Mouse (Mus musculus): Measurements from ENCODE around the gene Emc9. TPM values are rescaled to one million over a fixed set of nuclear protein-coding genes. Genes with fewer than 3 reads are reported as not detected.
A peak's percentile ranks its signal among the peaks of the same experiment; 100 is the strongest.

Emc9 gene
- 8.5 and 9.0 TPM in 2 replicates for polyA plus RNA-seq (2016; fragmentation: Nextera tagmentation; extraction: Ambion mirVana)

DNA sequence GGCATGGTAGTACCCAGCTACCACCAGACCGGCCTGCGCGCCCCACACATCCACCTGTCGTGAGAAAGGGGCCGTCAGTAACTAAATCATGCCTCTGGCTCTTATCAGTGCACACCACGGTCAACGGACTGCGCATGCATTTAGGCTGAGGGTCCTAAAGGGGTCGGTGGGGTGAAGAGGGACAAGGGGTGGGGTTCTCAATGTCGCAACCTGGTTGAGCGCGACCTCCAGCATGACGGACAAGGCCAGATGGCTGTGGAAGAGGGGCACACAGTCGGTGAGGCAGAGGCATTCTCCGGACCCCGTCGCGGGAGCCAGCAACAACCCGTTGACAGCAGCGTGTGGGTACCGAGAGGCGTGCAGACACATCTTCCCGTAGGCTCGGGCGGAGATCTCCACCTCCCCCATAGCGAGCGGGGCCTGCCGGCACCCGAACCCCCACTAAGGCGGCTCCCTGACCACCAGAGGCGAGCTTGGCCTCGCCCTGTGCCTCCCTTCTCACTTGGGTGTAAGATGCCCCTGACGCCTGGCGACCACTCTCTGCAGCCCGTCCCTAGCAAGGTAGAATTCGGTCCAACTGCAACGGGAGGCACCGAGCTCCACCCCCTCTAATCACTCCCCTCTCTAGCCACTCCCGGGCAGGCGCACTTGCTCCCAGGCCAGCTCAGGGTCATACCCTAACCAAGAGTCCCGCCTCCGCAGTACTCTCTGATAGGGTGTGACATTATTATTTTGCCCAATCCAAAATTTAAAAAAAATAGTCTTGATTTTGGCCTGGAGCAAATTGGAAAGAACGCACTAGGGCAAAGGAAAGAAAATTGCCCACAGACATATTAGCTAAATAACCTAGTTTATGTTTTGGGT, at the start of gene Emc9:
Gene Emc9 (minus strand): TSS at position 601 of the 864 bp plus-strand sequence.
- ATAC-seq (ENCODE audit: low FRiP score): peak; percentile 79
- Histone ChIP-seq H3K4me1 (peaks cover 11% of the 10 kb centered on the region), H3K9me3 (replicated peaks) (no peaks in the 10 kb centered on the region), H3K27me3 (peaks cover 3% of the 10 kb centered on the region), H3K36me3 (peaks cover 33% of the 10 kb centered on the region), H3K4me2 (replicated peaks) (peak within 1 kb of the TSS; percentile 75), H3K4me3 (peak within 1 kb of the TSS; percentile 43), H3K27ac (no peak within 1 kb of the TSS), H3K9ac (peak within 1 kb of the TSS; percentile 63)
- 2% methylated on average over 43 of the region's 43 CpGs for WGBS

DNA sequence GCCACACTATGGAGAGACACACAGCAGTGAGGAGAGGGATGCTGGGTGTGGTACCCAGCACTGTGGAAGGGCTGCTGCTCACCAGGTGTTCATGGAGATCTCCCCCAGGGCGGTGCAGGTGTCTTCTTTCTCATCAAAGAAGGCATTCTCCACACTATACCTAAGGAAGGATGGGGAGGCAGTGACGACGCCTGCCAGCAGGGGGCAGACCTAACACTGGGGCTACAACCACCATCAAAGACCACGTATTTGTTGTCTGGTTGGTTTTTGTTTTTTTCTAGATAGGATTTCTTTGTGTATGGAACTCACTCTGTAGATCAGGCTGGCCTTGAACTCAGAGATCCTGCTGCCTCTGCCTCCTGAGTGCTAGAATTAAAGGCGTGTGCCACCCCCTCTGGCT, 44.2 kb upstream of the Emc9 start:
- ATAC-seq (ENCODE audit: low FRiP score): no peak
- no peak overlapping the region for H3K9ac ChIP-seq
- no peak overlapping the region for H3K4me3 ChIP-seq
- no peak overlapping the region for H3K4me2 ChIP-seq (replicated peaks)
- H3K36me3 ChIP-seq: peaks cover 98% of the 10 kb centered on the region
- no peak overlapping the region for H3K27ac ChIP-seq
- WGBS: 54% methylated on average over 5 of the region's 5 CpGs
- peaks cover 4% of the 10 kb centered on the region; the same call in 1 of the 2 replicates for H3K4me1 ChIP-seq
- H3K27me3 ChIP-seq: no peaks in the 10 kb centered on the region
- H3K9me3 ChIP-seq (replicated peaks): no peaks in the 10 kb centered on the region

DNA sequence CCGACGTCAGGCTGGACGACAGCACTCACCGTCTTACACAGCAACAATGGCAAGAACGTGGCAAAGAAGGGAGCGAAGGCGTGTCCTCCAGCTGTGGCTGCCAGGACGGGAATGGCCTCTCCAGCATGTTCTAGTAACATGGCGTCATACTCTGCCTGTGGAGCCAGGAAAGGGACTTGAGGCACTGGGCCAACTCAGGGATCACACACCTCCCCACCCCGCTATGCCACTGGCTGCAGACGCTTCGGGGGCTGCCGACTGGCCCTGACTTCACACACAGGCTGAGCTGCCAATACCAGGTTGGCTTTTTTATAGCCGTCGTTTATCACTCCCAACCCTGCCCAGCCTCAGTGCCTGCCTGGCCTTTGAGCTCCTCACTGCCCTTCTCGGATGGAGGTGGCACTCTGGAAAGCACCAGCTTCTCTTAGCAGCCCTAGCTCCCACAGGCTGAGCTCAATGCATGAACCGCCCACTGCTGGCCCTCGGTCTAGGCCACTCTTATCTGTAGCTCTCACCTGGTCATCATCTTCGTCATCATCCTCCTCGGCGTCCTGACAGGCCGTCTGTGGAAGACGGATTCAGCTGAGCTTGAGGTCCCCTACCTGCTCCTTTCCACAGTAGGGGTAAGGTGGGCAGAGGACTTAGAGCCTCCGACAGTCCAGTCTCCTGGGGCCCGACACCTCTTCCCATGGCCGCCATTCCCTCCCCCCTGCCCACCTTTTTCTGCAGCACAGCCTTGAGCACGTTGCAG, 43.1 kb upstream of the Emc9 start:
- H3K4me3 ChIP-seq: no peak overlapping the region
- no peak for ATAC-seq (ENCODE audit: low FRiP score)
- no peaks in the 10 kb centered on the region for H3K4me1 ChIP-seq
- no peaks in the 10 kb centered on the region for H3K27me3 ChIP-seq
- 92% methylated on average over 27 of the region's 27 CpGs for WGBS
- H3K4me2 ChIP-seq (replicated peaks): no peak overlapping the region
- no peaks in the 10 kb centered on the region for H3K9me3 ChIP-seq (replicated peaks)
- peaks cover 94% of the 10 kb centered on the region for H3K36me3 ChIP-seq
- H3K9ac ChIP-seq: no peak overlapping the region
- no peak overlapping the region for H3K27ac ChIP-seq

DNA sequence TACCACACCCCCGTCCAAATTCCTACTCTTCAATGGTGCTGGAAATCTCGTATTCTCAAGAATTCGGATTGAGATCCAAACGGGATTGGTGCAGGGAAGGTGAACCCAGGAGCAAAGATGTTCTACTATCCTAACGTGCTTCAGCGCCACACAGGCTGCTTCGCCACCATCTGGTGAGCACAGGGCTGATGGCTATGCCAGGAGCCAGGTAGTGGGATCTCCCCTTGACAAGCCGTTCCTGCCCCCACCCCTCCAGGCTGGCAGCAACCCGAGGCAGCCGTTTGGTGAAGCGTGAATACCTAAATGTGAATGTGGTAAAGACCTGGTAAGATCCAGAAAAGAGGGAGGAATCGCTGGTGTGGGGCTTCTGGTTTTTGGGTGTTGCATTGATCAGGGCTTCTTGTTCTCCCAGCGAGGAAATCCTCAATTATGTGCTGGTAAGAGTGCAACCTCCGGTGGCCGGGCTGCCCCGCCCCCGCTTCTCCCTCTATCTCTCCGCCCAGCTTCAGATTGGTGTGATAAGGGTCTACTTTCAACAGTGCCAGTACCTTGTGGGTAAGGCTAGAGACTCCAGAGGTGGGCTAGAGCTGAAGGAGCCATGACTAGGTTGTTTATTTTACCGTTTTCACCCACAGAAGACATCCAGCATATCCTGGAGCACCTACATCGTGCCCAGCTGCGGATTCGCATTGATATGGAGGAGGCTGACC, 33.5 kb upstream of the Emc9 start:
- H3K4me2 ChIP-seq (replicated peaks): peak overlapping the region; percentile 42
- H3K36me3 ChIP-seq: no peaks in the 10 kb centered on the region
- ATAC-seq (ENCODE audit: low FRiP score): no peak
- H3K27me3 ChIP-seq: no peaks in the 10 kb centered on the region
- H3K9me3 ChIP-seq (replicated peaks): no peaks in the 10 kb centered on the region
- peak overlapping the region; percentile 28 for H3K4me3 ChIP-seq
- 53% methylated on average over 22 of the region's 22 CpGs for WGBS
- peaks cover 6% of the 10 kb centered on the region; the same call in 1 of the 2 replicates for H3K4me1 ChIP-seq
- H3K9ac ChIP-seq: peak overlapping the region; percentile 23; the same call in 1 of the 2 replicates
- H3K27ac ChIP-seq: no peak overlapping the region

DNA sequence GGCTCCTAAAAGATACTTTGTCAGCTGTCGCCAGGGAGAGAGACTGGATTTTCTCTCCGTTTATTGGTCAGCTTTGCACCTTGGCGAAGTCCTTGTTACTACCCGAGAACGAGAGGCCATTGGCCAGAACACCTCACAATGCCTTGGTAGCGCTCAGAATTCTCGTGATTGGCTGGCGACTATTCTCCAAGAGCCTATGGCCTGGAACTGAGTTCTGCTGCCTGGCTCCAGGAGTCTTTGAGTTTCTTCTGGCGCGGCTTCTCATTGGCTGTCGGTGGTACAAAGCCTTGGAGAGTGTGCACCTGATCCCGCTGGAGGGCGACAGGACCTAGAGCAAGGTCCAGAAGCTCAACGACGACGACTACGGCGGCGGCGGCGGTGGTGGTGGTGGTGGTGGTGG, 32.7 kb upstream of the Emc9 start, which contains the start of gene Rec8:
Gene Rec8 (plus strand): TSS at position 216 of the 400 bp plus-strand sequence.
- Histone ChIP-seq H3K4me3 (peak within 1 kb of the TSS; percentile 28), H3K9ac (peak within 1 kb of the TSS; percentile 23; the same call in 1 of the 2 replicates), H3K27ac (no peak within 1 kb of the TSS)

DNA sequence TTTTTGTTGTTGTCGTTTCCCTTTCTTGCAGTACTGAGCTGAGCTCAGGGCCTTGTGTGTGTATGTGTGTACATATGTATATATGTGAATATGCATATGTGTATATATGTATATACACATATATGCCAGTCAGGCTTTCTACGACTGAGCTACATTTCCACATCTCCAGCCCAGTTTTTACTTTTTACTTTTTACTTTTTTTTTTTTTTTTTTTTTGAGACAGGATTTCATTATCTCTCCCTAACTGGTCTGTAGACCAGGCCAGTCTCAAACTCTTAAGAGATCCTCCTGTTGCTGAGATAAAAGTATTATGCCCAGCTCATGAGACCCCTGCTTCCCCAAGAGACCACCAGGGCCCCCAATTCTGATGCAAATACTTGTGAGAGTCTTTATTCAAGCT, 31.7 kb upstream of the Emc9 start:
- H3K9me3 ChIP-seq (replicated peaks): no peaks in the 10 kb centered on the region
- H3K36me3 ChIP-seq: no peaks in the 10 kb centered on the region
- H3K27ac ChIP-seq: no peak overlapping the region
- no peak overlapping the region for H3K4me3 ChIP-seq
- no peak overlapping the region for H3K4me2 ChIP-seq (replicated peaks)
- 89% methylated on average over 2 of the region's 2 CpGs for WGBS
- no peak for ATAC-seq (ENCODE audit: low FRiP score)
- no peak overlapping the region for H3K9ac ChIP-seq
- H3K27me3 ChIP-seq: no peaks in the 10 kb centered on the region
- peaks cover 6% of the 10 kb centered on the region; the same call in 1 of the 2 replicates for H3K4me1 ChIP-seq

More for the DNA sequence above, 32.7 kb upstream of the Emc9 start, which contains the start of gene Rec8:
- Histone ChIP-seq H3K4me2 (replicated peaks) (peak within 1 kb of the TSS; percentile 42), H3K4me1 (peaks cover 6% of the 10 kb centered on the region; the same call in 1 of the 2 replicates), H3K27me3 (no peaks in the 10 kb centered on the region), H3K36me3 (no peaks in the 10 kb centered on the region), H3K9me3 (replicated peaks) (no peaks in the 10 kb centered on the region)
- 23% methylated on average over 21 of the region's 21 CpGs for WGBS
- peak; percentile 85 for ATAC-seq (ENCODE audit: low FRiP score)

DNA sequence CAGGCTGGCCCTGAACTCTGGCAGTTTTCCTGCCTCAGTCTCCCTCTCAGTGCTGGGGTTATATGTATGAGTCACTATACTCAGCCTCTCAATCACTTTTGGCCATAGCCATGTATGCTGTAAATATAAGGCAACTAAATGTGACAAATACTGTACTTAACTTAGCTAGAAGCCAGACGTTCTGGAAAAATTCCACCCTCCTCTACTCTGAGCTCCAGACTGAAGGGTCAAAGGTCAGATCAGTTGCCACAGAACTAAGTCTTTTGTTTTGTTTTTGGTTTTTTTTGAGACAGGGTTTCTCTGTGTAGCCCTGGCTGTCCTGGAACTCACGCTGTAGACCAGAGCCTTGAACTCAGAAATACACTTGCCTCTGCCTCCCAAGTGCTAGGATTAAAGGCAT, 30.8 kb upstream of the Emc9 start:
- Histone ChIP-seq H3K9me3 (replicated peaks) (no peaks in the 10 kb centered on the region), H3K36me3 (peaks cover 2% of the 10 kb centered on the region; the same call in 1 of the 2 replicates), H3K9ac (no peak overlapping the region), H3K27ac (no peak overlapping the region), H3K4me2 (replicated peaks) (no peak overlapping the region), H3K27me3 (no peaks in the 10 kb centered on the region), H3K4me3 (no peak overlapping the region), H3K4me1 (peaks cover 6% of the 10 kb centered on the region; the same call in 1 of the 2 replicates)
- 52% methylated on average over 2 of the region's 2 CpGs for WGBS
- ATAC-seq (ENCODE audit: low FRiP score): no peak

DNA sequence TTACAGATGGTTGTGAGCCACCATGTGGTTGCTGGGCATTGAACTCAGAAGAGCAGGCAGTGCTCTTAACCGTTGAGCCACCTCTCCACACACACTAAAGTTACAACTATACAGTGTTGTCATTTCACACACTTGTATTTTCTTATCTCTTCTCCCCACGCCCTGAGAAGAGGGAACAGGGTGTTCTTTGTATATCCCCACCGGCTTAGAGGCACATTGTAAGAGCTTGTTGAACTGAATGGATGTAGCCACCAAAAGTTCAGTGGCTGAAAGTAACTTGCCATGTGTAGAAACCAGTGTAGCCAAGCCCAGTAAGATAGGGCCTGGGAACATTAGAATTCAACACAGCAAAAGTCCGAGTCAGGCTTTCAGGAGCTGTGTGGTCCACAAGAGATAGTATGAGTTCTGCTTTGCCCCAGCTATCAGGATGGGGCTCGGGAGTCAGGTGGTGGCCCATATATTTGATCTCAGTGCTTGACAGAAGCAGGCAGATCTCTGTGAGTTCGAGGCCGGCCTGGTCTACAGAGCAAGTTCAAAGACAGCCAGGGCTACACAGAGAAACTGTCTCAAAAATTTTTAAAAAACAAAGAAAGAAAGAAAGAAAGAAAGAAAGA, 29.6 kb upstream of the Emc9 start:
- WGBS: 82% methylated on average over 7 of the region's 7 CpGs

DNA sequence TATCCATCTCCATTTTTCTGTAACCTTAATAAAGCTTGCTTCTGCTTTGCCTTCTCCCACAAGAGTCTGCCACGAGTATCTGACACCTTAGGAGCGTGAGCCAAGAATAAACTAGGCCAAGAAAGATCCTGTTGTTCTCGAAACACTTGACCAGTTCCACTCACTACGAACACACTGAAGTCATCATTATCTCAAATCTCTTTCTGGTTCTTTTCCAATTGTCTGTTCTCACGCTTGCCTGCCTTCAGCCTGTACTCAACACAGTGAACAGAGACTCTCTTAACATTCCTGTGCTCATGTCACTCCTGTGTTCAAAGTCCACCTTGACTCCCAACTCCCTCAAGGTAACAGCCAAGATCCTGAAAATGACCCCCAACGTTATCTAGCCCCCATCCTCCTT, 28.2 kb upstream of the Emc9 start:
- H3K9me3 ChIP-seq (replicated peaks): no peaks in the 10 kb centered on the region
- H3K27ac ChIP-seq: no peak overlapping the region
- no peak for ATAC-seq (ENCODE audit: low FRiP score)
- WGBS: 76% methylated on average over 6 of the region's 6 CpGs
- H3K27me3 ChIP-seq: no peaks in the 10 kb centered on the region
- no peak overlapping the region for H3K4me2 ChIP-seq (replicated peaks)
- peaks cover 3% of the 10 kb centered on the region; the same call in 1 of the 2 replicates for H3K4me1 ChIP-seq
- H3K4me3 ChIP-seq: no peak overlapping the region
- peaks cover 22% of the 10 kb centered on the region for H3K36me3 ChIP-seq
- no peak overlapping the region for H3K9ac ChIP-seq

More for the DNA sequence above, 29.6 kb upstream of the Emc9 start:
- Histone ChIP-seq H3K9me3 (replicated peaks) (no peaks in the 10 kb centered on the region), H3K4me1 (peaks cover 6% of the 10 kb centered on the region; the same call in 1 of the 2 replicates), H3K36me3 (peaks cover 8% of the 10 kb centered on the region), H3K4me2 (replicated peaks) (no peak overlapping the region), H3K9ac (no peak overlapping the region), H3K27me3 (no peaks in the 10 kb centered on the region), H3K4me3 (no peak overlapping the region), H3K27ac (no peak overlapping the region)
- ATAC-seq (ENCODE audit: low FRiP score): no peak

DNA sequence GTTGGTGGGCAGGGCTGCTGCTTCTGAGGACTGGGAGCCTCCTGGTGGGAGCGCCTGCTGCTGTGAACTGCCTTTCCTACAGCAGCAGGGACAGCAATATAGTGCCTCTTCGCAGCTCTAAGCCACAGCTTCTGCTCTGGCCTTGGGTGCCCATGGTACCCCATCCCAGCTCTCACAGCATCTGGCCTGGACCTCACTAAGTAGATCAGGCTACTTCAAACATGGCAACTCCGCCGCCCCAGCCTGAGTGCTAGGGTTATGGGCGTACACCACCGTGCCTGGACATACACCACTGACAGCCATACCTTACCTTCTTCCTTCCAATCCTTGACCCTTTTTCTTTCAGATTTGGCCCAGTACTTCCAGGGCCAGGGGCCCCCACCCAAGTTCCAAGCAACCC, 23.2 kb upstream of the Emc9 start:
- 91% methylated on average over 6 of the region's 6 CpGs for WGBS
- Histone ChIP-seq H3K4me1 (peaks cover 7% of the 10 kb centered on the region), H3K4me3 (no peak overlapping the region), H3K36me3 (peaks cover 61% of the 10 kb centered on the region), H3K27ac (no peak overlapping the region), H3K9me3 (replicated peaks) (no peaks in the 10 kb centered on the region), H3K4me2 (replicated peaks) (no peak overlapping the region), H3K27me3 (no peaks in the 10 kb centered on the region), H3K9ac (no peak overlapping the region)
- no peak for ATAC-seq (ENCODE audit: low FRiP score)

DNA sequence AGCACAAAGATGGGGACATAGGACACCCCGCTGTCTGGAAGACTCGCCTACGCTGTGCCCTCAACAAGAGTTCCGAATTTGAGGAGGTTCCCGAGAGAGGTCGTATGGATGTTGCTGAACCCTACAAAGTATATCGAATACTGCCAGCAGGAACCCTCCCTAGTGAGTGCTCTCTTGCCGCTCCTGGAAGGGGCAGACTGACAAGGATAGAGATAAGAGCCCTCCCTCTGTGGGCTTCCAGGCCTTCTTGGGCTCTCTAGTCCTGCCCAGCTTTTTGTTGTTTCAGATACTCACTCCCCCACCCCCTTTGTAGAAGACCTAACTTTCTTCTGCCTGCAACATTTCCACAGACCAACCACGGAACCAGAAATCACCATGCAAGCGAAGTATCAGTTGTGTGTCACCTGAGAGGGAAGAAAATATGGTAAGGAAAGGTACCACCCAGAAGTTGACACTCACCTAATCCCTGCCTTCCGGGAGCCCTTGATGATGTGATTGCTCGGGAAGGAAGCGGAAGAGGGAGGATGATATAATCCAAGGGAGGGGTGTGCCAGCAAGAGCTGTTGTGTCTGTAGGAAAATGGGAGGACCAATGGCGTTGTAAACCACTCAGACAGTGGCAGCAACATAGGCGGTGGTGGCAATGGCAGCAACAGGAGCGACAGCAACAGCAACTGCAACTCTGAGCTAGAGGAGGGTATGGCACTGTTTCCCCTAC, 20.8 kb upstream of the Emc9 start:
- no peak for ATAC-seq (ENCODE audit: low FRiP score)
- H3K9me3 ChIP-seq (replicated peaks): no peaks in the 10 kb centered on the region
- no peaks in the 10 kb centered on the region for H3K27me3 ChIP-seq
- 95% methylated on average over 16 of the region's 16 CpGs for WGBS
- H3K4me2 ChIP-seq (replicated peaks): no peak overlapping the region
- no peak overlapping the region for H3K9ac ChIP-seq
- H3K36me3 ChIP-seq: peaks cover 82% of the 10 kb centered on the region
- H3K4me3 ChIP-seq: no peak overlapping the region
- H3K4me1 ChIP-seq: peaks cover 7% of the 10 kb centered on the region
- no peak overlapping the region for H3K27ac ChIP-seq

All from hindbrain, embryonic 12.5 days (tissue).